Mouse (Mus musculus) layer of hippocampus, adult 8-10 months (tissue): ENCODE measurements around the gene Dhx37. TPM values are rescaled to one million over a fixed set of nuclear protein-coding genes. Genes with fewer than 3 reads are reported as not detected.
A peak's percentile ranks its signal among the peaks of the same experiment; 100 is the strongest.

Experiments
- DNase-seq, 2 experiments: peaks; one replicate each; pipeline ENCODE4 v3.0.0; 2022; ENCODE audit warnings: low spot score in 2 of 2
- total RNA-seq, 4 experiments: library from RNA; stranded (reverse); gene quantifications; 2 replicates each; pipeline ENCODE4 v1.2.4; 2022

The Dhx37 gene
- total RNA-seq: 10 to 100 TPM; 13.2 to 13.5 (median 13.4) TPM

GRCm38 (mm10) chr5:125433793-125434337, at the start of gene Dhx37:
Gene Dhx37, minus strand, starts transcription at chr5:125434121.
- DNase-seq: peak; percentile 87 to 94

- DNase-seq: no peak
Measured at GRCm38 (mm10) chr5:125482474-125482873, 48.6 kb upstream of the Dhx37 start.

- DNase-seq: no peak
Measured at GRCm38 (mm10) chr5:125480434-125481231, 46.7 kb upstream of the Dhx37 start.

- DNase-seq: no peak
Measured at GRCm38 (mm10) chr5:125479376-125479775, 45.5 kb upstream of the Dhx37 start.

GRCm38 (mm10) chr5:125478037-125478436, 44.1 kb upstream of the Dhx37 start:
- no peak for DNase-seq

GRCm38 (mm10) chr5:125477533-125477932, 43.6 kb upstream of the Dhx37 start:
- DNase-seq: no peak

GRCm38 (mm10) chr5:125476799-125477198, 42.9 kb upstream of the Dhx37 start:
- no peak for DNase-seq

GRCm38 (mm10) chr5:125476286-125476625, 42.3 kb upstream of the Dhx37 start:
- DNase-seq: peak in 1 of 2 experiments; percentile 49

- peak; percentile 95 to 98 for DNase-seq
Measured at GRCm38 (mm10) chr5:125475601-125476285, 41.8 kb upstream of the Dhx37 start, which contains the start of gene Aacs. Gene Aacs, plus strand, starts transcription at chr5:125475814.

- no peak for DNase-seq
Measured at GRCm38 (mm10) chr5:125475030-125475429, 41.1 kb upstream of the Dhx37 start.

GRCm38 (mm10) chr5:125472796-125473475, 39.0 kb upstream of the Dhx37 start:
- no peak for DNase-seq

GRCm38 (mm10) chr5:125470713-125471112, 36.8 kb upstream of the Dhx37 start:
- no peak for DNase-seq

- DNase-seq: no peak
Measured at GRCm38 (mm10) chr5:125467261-125467660, 33.3 kb upstream of the Dhx37 start.

- DNase-seq: no peak
Measured at GRCm38 (mm10) chr5:125466483-125466882, 32.6 kb upstream of the Dhx37 start.

- DNase-seq: peak; percentile 98
Measured at GRCm38 (mm10) chr5:125465701-125466106, 31.8 kb upstream of the Dhx37 start.

GRCm38 (mm10) chr5:125465192-125465591, 31.3 kb upstream of the Dhx37 start:
- no peak for DNase-seq

- no peak for DNase-seq
Measured at GRCm38 (mm10) chr5:125461868-125462445, 28.0 kb upstream of the Dhx37 start.

- no peak for DNase-seq
Measured at GRCm38 (mm10) chr5:125460574-125460973, 26.7 kb upstream of the Dhx37 start.

- no peak for DNase-seq
Measured at GRCm38 (mm10) chr5:125457538-125457937, 23.6 kb upstream of the Dhx37 start.

- DNase-seq: no peak
Measured at GRCm38 (mm10) chr5:125456100-125456499, 22.2 kb upstream of the Dhx37 start.

GRCm38 (mm10) chr5:125452573-125452972, 18.7 kb upstream of the Dhx37 start:
- DNase-seq: no peak
